Mouse (Mus musculus) midbrain, embryonic 15.5 days (tissue): Measurements from ENCODE around the gene Osbpl10. TPM values are rescaled to one million over a fixed set of nuclear protein-coding genes. Genes with fewer than 3 reads are reported as not detected.
A peak's percentile ranks its signal among the peaks of the same experiment; 100 is the strongest.

Experiments used
- ATAC-seq: fragments of 200-750 bp; cut with Nextera tagmentation; replicated peaks from 2 replicates; pipeline ENCODE4 v1.8.0; 2017; ENCODE audit warnings: moderate TSS enrichment
- H3K27ac ChIP-seq: fragments of 300-500 bp; sonication (generic); 2 replicates; pipeline ENCODE4 v1.5.1; 2015; ENCODE audit warnings: mild to moderate bottlenecking, inconsistent platforms
- H3K27me3 ChIP-seq: fragments of 300-500 bp; sonication (generic); replicated peaks from 2 replicates; pipeline ENCODE4 v1.6.1; 2015; ENCODE audit warnings: inconsistent platforms
- H3K36me3 ChIP-seq: fragments of 300-500 bp; sonication (generic); replicated peaks from 2 replicates; pipeline ENCODE4 v1.6.1; 2015; ENCODE audit warnings: inconsistent platforms
- H3K4me1 ChIP-seq: fragments of 300-500 bp; sonication (generic); 2 replicates; pipeline ENCODE4 v1.6.1; 2015; ENCODE audit warnings: inconsistent platforms
- H3K4me2 ChIP-seq: fragments of 300-500 bp; sonication (generic); 2 replicates; pipeline ENCODE4 v1.6.1; 2015; ENCODE audit warnings: inconsistent platforms, mild to moderate bottlenecking, moderate library complexity
- H3K4me3 ChIP-seq: fragments of 300-500 bp; sonication (generic); 2 replicates; pipeline ENCODE4 v1.5.1; 2015; ENCODE audit warnings: mild to moderate bottlenecking, inconsistent platforms
- H3K9ac ChIP-seq: fragments of 300-500 bp; sonication (generic); 2 replicates; pipeline ENCODE4 v1.6.1; 2015; ENCODE audit warnings: mild to moderate bottlenecking, inconsistent platforms
- H3K9me3 ChIP-seq: fragments of 300-500 bp; sonication (generic); 2 replicates; pipeline ENCODE4 v1.6.1; 2016; ENCODE audit warnings: inconsistent platforms
- WGBS: fragments of 180-500 bp; shearing (Covaris S2); methylation state at CpG from one replicate; pipeline ENCODE4 v1.1.7; 2015; ENCODE audit warnings: mixed read lengths; 5-methylcytosine and 5-hydroxymethylcytosine counted together
- polyA plus RNA-seq: library from polyadenylated mRNA; unstranded; fragments of >200 nt; fragmentation: Nextera tagmentation; extraction: Ambion mirVana; gene quantifications from 2 replicates; pipeline ENCODE4 v1.2.1, GENCODE M21; 2015

Osbpl10 gene
- polyA plus RNA-seq, 1 experiment from 2014 or later: 2.8 TPM

DNA sequence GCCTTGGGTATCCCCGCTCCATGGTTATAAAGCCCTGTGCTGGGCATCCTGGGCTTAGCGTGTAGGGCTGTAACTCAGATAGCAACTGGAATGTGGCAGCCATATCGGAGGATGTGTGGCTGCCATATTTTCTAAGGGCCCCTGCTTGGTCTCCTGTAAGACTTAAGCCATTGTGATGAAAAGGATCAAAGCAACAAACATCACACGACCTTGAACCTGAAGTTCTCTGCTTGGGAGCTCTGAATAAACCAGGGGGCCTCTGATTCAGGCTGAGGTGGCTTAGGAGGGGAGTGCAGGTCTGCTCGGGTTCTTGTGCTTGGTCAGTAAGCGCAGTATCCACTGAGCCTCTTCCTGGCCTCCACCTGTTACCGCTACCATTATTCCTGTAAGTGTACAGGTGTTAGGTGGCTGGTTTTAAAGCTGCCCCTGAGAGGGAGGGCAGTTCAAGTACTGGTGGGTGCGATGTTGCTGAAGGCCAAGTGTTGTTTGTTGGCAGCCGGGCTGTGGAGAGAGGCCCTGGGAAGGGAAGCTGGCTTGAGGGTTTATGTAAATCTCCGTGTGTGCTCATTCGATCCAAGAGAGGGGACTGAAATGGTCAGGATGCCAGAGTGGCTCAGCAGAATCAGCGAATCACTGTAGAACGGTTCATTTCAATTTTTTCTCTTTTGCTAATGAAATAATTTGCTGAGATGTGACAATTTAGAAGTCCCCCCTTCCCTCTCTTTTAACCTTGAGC is 64.8 kb downstream of the Osbpl10 start:
- H3K27ac ChIP-seq: no peak overlapping the region
- no peak for ATAC-seq

DNA sequence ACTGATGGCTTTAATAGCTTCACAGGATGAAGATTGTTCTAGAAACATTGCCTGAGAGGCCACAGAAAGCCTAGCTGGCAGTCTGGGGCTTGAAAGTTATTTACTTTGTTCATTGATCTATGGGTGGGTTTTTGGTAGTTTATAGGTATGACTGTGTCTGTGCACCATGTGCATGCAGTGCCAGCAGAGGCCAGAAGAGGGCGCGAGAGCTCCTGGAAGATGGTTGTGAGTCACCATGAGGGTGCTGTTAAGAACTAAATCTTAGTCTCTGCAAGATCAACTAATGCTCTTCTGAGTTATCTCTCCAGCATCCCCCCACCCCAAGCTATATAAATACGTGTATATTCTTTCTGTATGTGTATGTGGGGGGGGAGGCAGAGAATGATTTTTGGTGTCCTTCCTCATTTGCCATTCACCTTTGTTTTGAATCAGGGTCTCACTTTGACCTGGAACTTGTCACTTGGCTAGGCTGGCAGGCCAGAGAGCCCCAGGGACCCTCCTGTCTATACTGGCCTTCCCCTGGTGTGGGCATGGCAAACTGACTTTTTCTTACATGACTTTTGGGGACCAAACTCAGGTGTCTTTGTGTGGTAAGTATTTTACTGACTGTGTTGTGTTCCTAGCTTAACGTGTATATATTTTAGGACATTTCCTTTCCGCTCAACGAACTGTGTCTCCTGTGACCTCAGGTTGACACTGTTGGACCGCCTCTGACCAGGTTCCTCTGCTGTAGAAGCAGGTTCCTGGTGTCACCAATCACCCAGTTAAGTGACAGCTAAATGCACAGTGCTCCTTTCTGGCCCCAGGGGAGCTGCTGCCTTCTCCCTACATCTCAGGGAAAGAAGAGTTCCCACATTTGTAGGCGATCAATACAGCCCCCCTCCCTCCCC is 65.8 kb downstream of the Osbpl10 start:
- no peaks in the 10 kb centered on the region for H3K9me3 ChIP-seq
- no peak overlapping the region for H3K4me3 ChIP-seq
- no peak overlapping the region for H3K4me2 ChIP-seq
- no peak overlapping the region for H3K9ac ChIP-seq
- no peak overlapping the region for H3K27ac ChIP-seq
- H3K27me3 ChIP-seq: no peaks in the 10 kb centered on the region
- H3K4me1 ChIP-seq: peaks cover 8% of the 10 kb centered on the region; the same call in 1 of the 2 replicates
- 84% methylated on average over 8 of the region's 8 CpGs for WGBS
- no peak for ATAC-seq
- H3K36me3 ChIP-seq: no peaks in the 10 kb centered on the region

More for the DNA sequence above, 64.8 kb downstream of the Osbpl10 start:
- H3K36me3 ChIP-seq: no peaks in the 10 kb centered on the region
- no peak overlapping the region for H3K4me3 ChIP-seq
- H3K9ac ChIP-seq: no peak overlapping the region
- WGBS: 81% methylated on average over 13 of the region's 13 CpGs
- no peaks in the 10 kb centered on the region for H3K27me3 ChIP-seq
- no peak overlapping the region for H3K4me2 ChIP-seq
- H3K9me3 ChIP-seq: no peaks in the 10 kb centered on the region
- H3K4me1 ChIP-seq: peaks cover 15% of the 10 kb centered on the region

- no peak overlapping the region for H3K27ac ChIP-seq
- no peak overlapping the region for H3K4me3 ChIP-seq
- H3K4me2 ChIP-seq: no peak overlapping the region
- peaks cover 5% of the 10 kb centered on the region; the same call in 1 of the 2 replicates for H3K4me1 ChIP-seq
- ATAC-seq: 0 out of 2 replicates have a peak, but pooled peaks have one; percentile 30
- no peaks in the 10 kb centered on the region for H3K36me3 ChIP-seq
- no peak overlapping the region for H3K9ac ChIP-seq
- WGBS: 66% methylated on average over 16 of the region's 16 CpGs
- no peaks in the 10 kb centered on the region for H3K9me3 ChIP-seq
- no peaks in the 10 kb centered on the region for H3K27me3 ChIP-seq
Measured at GRCm38 (mm10) chr9:115045087-115045800, 66.9 kb downstream of the Osbpl10 start.

DNA sequence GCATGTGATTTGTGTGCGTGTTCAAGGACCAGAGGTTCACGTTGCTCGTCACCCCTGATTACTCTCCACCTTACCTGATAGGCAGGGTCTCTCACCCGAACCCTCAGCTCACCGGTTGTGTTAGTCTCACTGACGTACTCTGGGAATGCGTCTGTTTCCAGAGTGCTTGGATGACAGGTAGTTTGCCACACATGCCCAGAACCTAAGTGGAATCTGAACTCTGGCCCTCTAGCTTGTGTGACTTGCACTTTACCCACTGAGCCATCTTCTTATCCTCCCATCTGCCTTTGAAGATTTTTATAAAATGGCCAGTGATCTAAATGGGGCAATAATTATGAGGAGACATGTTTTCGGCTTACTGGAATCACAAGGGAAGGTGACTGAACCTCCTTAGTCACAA is 68.3 kb downstream of the Osbpl10 start:
- H3K4me2 ChIP-seq: no peak overlapping the region
- H3K9ac ChIP-seq: no peak overlapping the region
- H3K4me1 ChIP-seq: peaks cover 5% of the 10 kb centered on the region; the same call in 1 of the 2 replicates
- ATAC-seq: no peak
- H3K27me3 ChIP-seq: no peaks in the 10 kb centered on the region
- H3K4me3 ChIP-seq: no peak overlapping the region
- 87% methylated on average over 8 of the region's 8 CpGs for WGBS
- no peaks in the 10 kb centered on the region for H3K36me3 ChIP-seq
- no peak overlapping the region for H3K27ac ChIP-seq
- H3K9me3 ChIP-seq: no peaks in the 10 kb centered on the region

- H3K9ac ChIP-seq: no peak overlapping the region
- ATAC-seq: 0 out of 2 replicates have a peak, but pooled peaks have one; percentile 27
- no peak overlapping the region for H3K4me2 ChIP-seq
- H3K4me3 ChIP-seq: no peak overlapping the region
- no peaks in the 10 kb centered on the region for H3K9me3 ChIP-seq
- H3K36me3 ChIP-seq: no peaks in the 10 kb centered on the region
- 39% methylated on average over 10 of the region's 10 CpGs for WGBS
- H3K4me1 ChIP-seq: peaks cover 5% of the 10 kb centered on the region; the same call in 1 of the 2 replicates
- no peak overlapping the region for H3K27ac ChIP-seq
- H3K27me3 ChIP-seq: no peaks in the 10 kb centered on the region
Measured at GRCm38 (mm10) chr9:115048340-115048739, 70.0 kb downstream of the Osbpl10 start.

DNA sequence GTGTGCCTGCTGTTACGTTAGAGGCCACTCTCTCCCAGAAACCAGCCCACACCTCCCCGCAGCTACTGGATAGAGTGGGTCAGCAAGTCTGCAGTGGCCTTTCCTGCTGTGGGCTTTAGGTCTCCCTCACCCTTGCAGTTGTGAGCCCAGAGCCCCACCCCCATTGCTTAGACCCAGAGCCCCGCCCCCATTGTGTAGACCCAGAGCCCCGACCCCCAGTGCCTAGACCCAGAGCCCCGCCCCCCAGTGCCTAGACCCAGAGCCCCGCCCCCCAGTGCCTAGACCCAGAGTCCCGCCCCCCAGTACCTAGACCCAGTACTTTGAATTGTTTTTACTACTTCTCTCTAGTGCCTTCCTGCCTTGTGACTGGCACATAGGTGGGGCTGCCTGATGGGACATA is 70.5 kb downstream of the Osbpl10 start:
- no peaks in the 10 kb centered on the region for H3K9me3 ChIP-seq
- 66% methylated on average over 7 of the region's 7 CpGs for WGBS
- no peak for ATAC-seq
- H3K4me2 ChIP-seq: no peak overlapping the region
- no peak overlapping the region for H3K27ac ChIP-seq
- H3K27me3 ChIP-seq: no peaks in the 10 kb centered on the region
- no peak overlapping the region for H3K4me3 ChIP-seq
- H3K36me3 ChIP-seq: no peaks in the 10 kb centered on the region
- peaks cover 5% of the 10 kb centered on the region; the same call in 1 of the 2 replicates for H3K4me1 ChIP-seq
- H3K9ac ChIP-seq: no peak overlapping the region

- Histone ChIP-seq H3K27ac (no peak overlapping the region), H3K4me2 (no peak overlapping the region), H3K4me1 (peaks cover 13% of the 10 kb centered on the region; the same call in 1 of the 2 replicates), H3K36me3 (no peaks in the 10 kb centered on the region), H3K4me3 (no peak overlapping the region), H3K9me3 (no peaks in the 10 kb centered on the region), H3K27me3 (no peaks in the 10 kb centered on the region), H3K9ac (no peak overlapping the region)
- no peak for ATAC-seq
- 77% methylated on average over 13 of the region's 13 CpGs for WGBS
Measured at GRCm38 (mm10) chr9:115049981-115050720, 71.8 kb downstream of the Osbpl10 start.

- WGBS: 86% methylated on average over 3 of the region's 3 CpGs
Measured at GRCm38 (mm10) chr9:115051976-115052375, 73.6 kb downstream of the Osbpl10 start.

DNA sequence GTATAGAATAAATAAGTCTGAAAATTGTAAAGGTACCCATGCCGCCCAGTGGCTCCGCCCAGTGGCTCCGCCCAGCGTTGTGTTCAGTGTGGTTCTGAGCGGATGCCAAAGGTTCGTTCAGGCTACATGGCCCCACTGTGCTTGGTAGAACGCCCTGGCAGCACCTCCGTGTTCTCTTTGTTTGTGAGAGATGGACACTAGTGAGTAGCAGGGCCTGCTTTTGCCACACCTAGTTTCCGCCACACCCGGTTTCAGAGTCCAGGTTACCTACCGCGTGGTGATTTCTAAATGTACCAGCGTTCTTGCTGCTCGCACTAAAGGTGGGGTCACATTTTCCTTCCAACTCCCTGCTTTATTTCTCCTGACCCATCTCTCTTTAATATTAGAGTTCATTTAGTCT is 75.4 kb downstream of the Osbpl10 start:
- H3K27me3 ChIP-seq: no peaks in the 10 kb centered on the region
- H3K4me1 ChIP-seq: peaks cover 19% of the 10 kb centered on the region
- H3K27ac ChIP-seq: no peak overlapping the region
- no peak overlapping the region for H3K4me3 ChIP-seq
- ATAC-seq: no peak
- H3K36me3 ChIP-seq: no peaks in the 10 kb centered on the region
- no peak overlapping the region for H3K4me2 ChIP-seq
- no peaks in the 10 kb centered on the region for H3K9me3 ChIP-seq
- H3K9ac ChIP-seq: no peak overlapping the region
- 94% methylated on average over 14 of the region's 14 CpGs for WGBS

More at GRCm38 (mm10) chr9:115051976-115052375, 73.6 kb downstream of the Osbpl10 start:
- H3K9ac ChIP-seq: no peak overlapping the region
- peaks cover 18% of the 10 kb centered on the region; the same call in 1 of the 2 replicates for H3K4me1 ChIP-seq
- no peak overlapping the region for H3K4me3 ChIP-seq
- H3K36me3 ChIP-seq: no peaks in the 10 kb centered on the region
- H3K9me3 ChIP-seq: no peaks in the 10 kb centered on the region
- no peak for ATAC-seq
- no peak overlapping the region for H3K27ac ChIP-seq
- H3K4me2 ChIP-seq: no peak overlapping the region
- no peaks in the 10 kb centered on the region for H3K27me3 ChIP-seq

GRCm38 (mm10) chr9:115055041-115055830 is 76.9 kb downstream of the Osbpl10 start:
- Histone ChIP-seq H3K9ac (no peak overlapping the region), H3K4me2 (no peak overlapping the region), H3K4me1 (peaks cover 22% of the 10 kb centered on the region), H3K4me3 (no peak overlapping the region), H3K27ac (0 out of 2 replicates have a peak overlapping the region, but pooled peaks have one; percentile 39), H3K9me3 (no peaks in the 10 kb centered on the region), H3K36me3 (no peaks in the 10 kb centered on the region), H3K27me3 (no peaks in the 10 kb centered on the region)
- 76% methylated on average over 8 of the region's 8 CpGs for WGBS
- ATAC-seq: 0 out of 2 replicates have a peak, but pooled peaks have one; percentile 11

DNA sequence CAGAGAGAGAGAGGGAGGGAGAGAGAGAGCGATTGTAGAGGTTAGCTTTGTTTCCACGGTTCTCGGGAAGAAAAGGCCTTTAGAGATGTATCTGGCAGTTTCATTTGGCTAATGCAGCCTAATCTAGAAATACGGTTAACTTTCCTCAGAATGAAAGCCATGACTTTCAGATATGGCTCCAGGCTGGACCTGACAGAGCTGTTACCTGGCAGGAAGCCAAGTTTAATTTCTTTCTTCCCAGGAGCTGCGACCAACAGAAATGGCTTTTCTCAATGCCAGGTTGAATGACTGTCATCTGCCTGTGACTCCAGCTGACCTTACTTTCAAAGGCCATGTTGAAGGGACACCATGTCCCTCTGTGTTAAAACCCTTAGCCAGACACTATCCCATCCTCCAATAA is 80.4 kb downstream of the Osbpl10 start:
- Histone ChIP-seq H3K27me3 (no peaks in the 10 kb centered on the region), H3K27ac (peak overlapping the region; percentile 6; the same call in 1 of the 2 replicates), H3K9me3 (no peaks in the 10 kb centered on the region), H3K9ac (no peak overlapping the region), H3K4me3 (no peak overlapping the region), H3K4me1 (peaks cover 22% of the 10 kb centered on the region), H3K36me3 (no peaks in the 10 kb centered on the region), H3K4me2 (no peak overlapping the region)
- 24% methylated on average over 5 of the region's 5 CpGs for WGBS
- ATAC-seq: no peak
